In genomic region chr8:115428528-115429290, GRCm38 (mm10) we compare ENCODE assay signal across 14 mouse cellular contexts.
DNase-seq lines count a peak whose midpoint lies in the region; ATAC-seq and TF ChIP-seq lines count a peak whose summit lies in the region.
"Had no signal": no experiment of that assay in that cellular context is flagged by ENCODE, and none has a peak within 500 bp of the region (broad histone marks: within the 10 kb centered on the region; RNA-seq: fewer than 3 reads in every experiment).

No protein-coding gene starts in this region.

- no peaks in the 10 kb centered on the region for H3K9me3 ChIP-seq in forebrain, embryonic 13.5 days (replicated peaks)
- H3K9me3 ChIP-seq in forebrain, embryonic 10.5 days, result no peaks in the 10 kb centered on the region
- no peaks in the 10 kb centered on the region for H3K9me3 ChIP-seq in midbrain, postnatal 0 days (ENCODE audit: low read length)
- no peaks in the 10 kb centered on the region for H3K9me3 ChIP-seq in midbrain, embryonic 13.5 days
- H3K9me3 ChIP-seq in embryonic facial prominence, embryonic 14.5 days (ENCODE audit: control insufficient read depth, low read length), result no peaks in the 10 kb centered on the region
- H3K9me3 ChIP-seq: limb, embryonic 10.5 days; liver, embryonic 15.5 days had no signal

- H3K9ac ChIP-seq in forebrain, embryonic 13.5 days, result no peak overlapping the region
- no peak overlapping the region for H3K9ac ChIP-seq in midbrain, postnatal 0 days (replicated peaks; ENCODE audit: low read length, poor library complexity, severe bottlenecking)
- H3K9ac ChIP-seq in midbrain, embryonic 13.5 days (replicated peaks), result no peak overlapping the region
- no peak overlapping the region for H3K9ac ChIP-seq in embryonic facial prominence, embryonic 14.5 days (ENCODE audit: low read depth, low read length)
- H3K9ac ChIP-seq: liver, embryonic 15.5 days had no signal

- peaks cover 26% of the 10 kb centered on the region for H3K27me3 ChIP-seq in forebrain, embryonic 13.5 days
- H3K27me3 ChIP-seq in forebrain, embryonic 10.5 days (ENCODE audit: poor library complexity, severe bottlenecking), result peaks cover 56% of the 10 kb centered on the region
- H3K27me3 ChIP-seq in midbrain, postnatal 0 days (ENCODE audit: insufficient read depth, low read length), result no peaks in the 10 kb centered on the region; the same call in 1 of the 2 replicates
- H3K27me3 ChIP-seq in midbrain, embryonic 13.5 days, result peaks cover 20% of the 10 kb centered on the region
- H3K27me3 ChIP-seq in embryonic facial prominence, embryonic 14.5 days (replicated peaks; ENCODE audit: control insufficient read depth, insufficient read depth, low read length), result 0 out of 2 replicates have a peak, but pooled peaks cover 2% of the 10 kb centered on the region
- H3K27me3 ChIP-seq: liver, embryonic 15.5 days had no signal

- H3K4me1 ChIP-seq in forebrain, embryonic 13.5 days, result peaks cover 26% of the 10 kb centered on the region
- peaks cover 15% of the 10 kb centered on the region for H3K4me1 ChIP-seq in forebrain, embryonic 10.5 days
- H3K4me1 ChIP-seq in midbrain, postnatal 0 days (ENCODE audit: insufficient read depth, low read length), result no peaks in the 10 kb centered on the region
- H3K4me1 ChIP-seq in midbrain, embryonic 13.5 days (replicated peaks), result 0 out of 2 replicates have a peak, but pooled peaks cover 8% of the 10 kb centered on the region
- H3K4me1 ChIP-seq in embryonic facial prominence, embryonic 14.5 days (ENCODE audit: control insufficient read depth, insufficient read depth, low read length), result peaks cover 13% of the 10 kb centered on the region; the same call in 1 of the 2 replicates

- H3K36me3 ChIP-seq in forebrain, embryonic 13.5 days (ENCODE audit: poor library complexity, severe bottlenecking), result no peaks in the 10 kb centered on the region
- no peaks in the 10 kb centered on the region for H3K36me3 ChIP-seq in forebrain, embryonic 10.5 days (replicated peaks)
- no peaks in the 10 kb centered on the region for H3K36me3 ChIP-seq in midbrain, postnatal 0 days (ENCODE audit: insufficient read depth, low read length)
- H3K36me3 ChIP-seq in midbrain, embryonic 13.5 days, result no peaks in the 10 kb centered on the region
- no peaks in the 10 kb centered on the region for H3K36me3 ChIP-seq in embryonic facial prominence, embryonic 14.5 days (ENCODE audit: control insufficient read depth, insufficient read depth, low read length)
- H3K36me3 ChIP-seq: limb, embryonic 10.5 days; liver, embryonic 15.5 days had no signal

- TF ChIP-seq CTCF in midbrain, postnatal 0 days (IDR thresholded peaks at IDR 0.05), result no peak

- no peak overlapping the region for H3K4me3 ChIP-seq in forebrain, embryonic 13.5 days
- H3K4me3 ChIP-seq in forebrain, embryonic 10.5 days, result no peak overlapping the region
- H3K4me3 ChIP-seq in midbrain, postnatal 0 days (ENCODE audit: low read depth, low read length), result no peak overlapping the region
- no peak overlapping the region for H3K4me3 ChIP-seq in midbrain, embryonic 13.5 days (replicated peaks)
- no peak overlapping the region for H3K4me3 ChIP-seq in embryonic facial prominence, embryonic 14.5 days (ENCODE audit: low read depth, low read length)
- H3K4me3 ChIP-seq: limb, embryonic 10.5 days; liver, embryonic 15.5 days had no signal

- no peak overlapping the region for H3K27ac ChIP-seq in forebrain, embryonic 13.5 days
- no peak overlapping the region for H3K27ac ChIP-seq in forebrain, embryonic 10.5 days
- H3K27ac ChIP-seq in midbrain, postnatal 0 days (ENCODE audit: low read depth, low read length), result no peak overlapping the region
- H3K27ac ChIP-seq in midbrain, embryonic 13.5 days, result no peak overlapping the region
- peak overlapping the region; percentile 53; the same call in 1 of the 2 replicates for H3K27ac ChIP-seq in embryonic facial prominence, embryonic 14.5 days (replicated peaks; ENCODE audit: low read depth, low read length)
- H3K27ac ChIP-seq: limb, embryonic 10.5 days; liver, embryonic 15.5 days had no signal

- peak; percentile 87 for ATAC-seq in forebrain, embryonic 13.5 days
- no peak for ATAC-seq in midbrain, postnatal 0 days (ENCODE audit: low FRiP score)
- no peak for ATAC-seq in midbrain, embryonic 13.5 days
- no peak for ATAC-seq in embryonic facial prominence, embryonic 14.5 days (ENCODE audit: low read depth)
- no peak for ATAC-seq in inflammation-experienced regulatory T-cells, adult 6 months
- ATAC-seq in megakaryocyte-erythroid progenitor cell, adult 5-6 weeks (replicated peaks; ENCODE audit: low FRiP score, low TSS enrichment, poor library complexity, severe bottlenecking), result no peak
- ATAC-seq: intestine, embryonic 16.5 days had no signal

- 56% methylated on average over 15 of the region's 15 CpGs for WGBS in forebrain, embryonic 13.5 days
- WGBS in forebrain, embryonic 10.5 days, result 88% methylated on average over 15 of the region's 15 CpGs
- 68% methylated on average over 15 of the region's 15 CpGs for WGBS in midbrain, postnatal 0 days
- 71% methylated on average over 15 of the region's 15 CpGs for WGBS in midbrain, embryonic 13.5 days
- 49% methylated on average over 15 of the region's 15 CpGs for WGBS in embryonic facial prominence, embryonic 14.5 days

- no peak overlapping the region for H3K4me2 ChIP-seq in forebrain, embryonic 13.5 days
- no peak overlapping the region for H3K4me2 ChIP-seq in midbrain, postnatal 0 days (ENCODE audit: low read depth, low read length, poor library complexity, severe bottlenecking)
- no peak overlapping the region for H3K4me2 ChIP-seq in midbrain, embryonic 13.5 days (replicated peaks)
- H3K4me2 ChIP-seq in embryonic facial prominence, embryonic 14.5 days (ENCODE audit: low read depth, low read length), result no peak overlapping the region
- H3K4me2 ChIP-seq: liver, embryonic 15.5 days had no signal

- no peak for DNase-seq in forebrain, embryonic 10.5 days (ENCODE audit: extremely low spot score, low spot score)
- DNase-seq in midbrain, postnatal 0 days (ENCODE audit: low spot score), result peak; percentile 58
- peak; percentile 59 for DNase-seq in embryonic facial prominence, embryonic 14.5 days (ENCODE audit: low spot score)
- peak; percentile 36 to 60 for DNase-seq in layer of hippocampus, postnatal 10 days (ENCODE audit: low spot score in 2 of 2)
- DNase-seq: gastrocnemius, postnatal 14 days; kidney, postnatal 36 days; lung, postnatal 4 days had no signal
